Comparison of ENCODE assay signal across 7 mouse cellular contexts in genomic region chr2:104887882-104888566, GRCm38 (mm10). TPM values are rescaled to one million over a fixed set of nuclear protein-coding genes. Genes with fewer than 3 reads are reported as not detected.
A peak's percentile ranks its signal among the peaks of the same experiment; 100 is the strongest.
DNase-seq lines count a peak whose midpoint lies in the region; ATAC-seq and TF ChIP-seq lines count a peak whose summit lies in the region.

No protein-coding gene starts in this region.

- peak; percentile 12 for DNase-seq in Patski (ENCODE audit: low read depth, low spot score)
- peak; percentile 50 for DNase-seq in c-Kit-positive CD71-positive TER-119-positive erythroid progenitor cells, embryonic 14.5 days (ENCODE audit: low spot score)
- peak; percentile 91 for DNase-seq in forebrain, embryonic 14.5 days (ENCODE audit: low spot score)
- peak; percentile 91 for DNase-seq in hindbrain, embryonic 14.5 days (ENCODE audit: low spot score)
- peak; percentile 58 for DNase-seq in left cerebral cortex, adult 11 months (ENCODE audit: low spot score)
- peak; percentile 64 for DNase-seq in midbrain, embryonic 10.5 days (ENCODE audit: low spot score)

- 24% methylated on average over 10 of the region's 10 CpGs for WGBS in forebrain, embryonic 14.5 days
- 26% methylated on average over 10 of the region's 10 CpGs for WGBS in hindbrain, embryonic 14.5 days
- 31% methylated on average over 10 of the region's 10 CpGs for WGBS in midbrain, embryonic 10.5 days
- 11% methylated on average over 10 of the region's 10 CpGs for WGBS in small intestine, adult 2 months

- H3K27ac ChIP-seq in forebrain, embryonic 14.5 days (ENCODE audit: low read depth, low read length): no peak overlapping the region
- no peak overlapping the region for H3K27ac ChIP-seq in hindbrain, embryonic 14.5 days
- no peak overlapping the region for H3K27ac ChIP-seq in midbrain, embryonic 10.5 days (replicated peaks)
- H3K27ac ChIP-seq in small intestine, adult 2 months (ENCODE audit: insufficient read depth, low read depth, low read length): no peak overlapping the region

- CTCF ChIA-PET in Patski (lab: Charles Lee): interaction anchor here (0.7 to 2.5 kb wide), 9 partner anchors 12 to 350 kb away, joined by 3 to 11 read pairs (median 3); partner anchors contain the start of gene Ccdc73

- POLR2A ChIA-PET in Patski (lab: Charles Lee): no interaction called here

- peak; percentile 90 for TF ChIP-seq CTCF in Patski (IDR thresholded peaks at IDR 0.05)
- peak; percentile 72; the same call in 1 of the 2 replicates for TF ChIP-seq CTCF in small intestine, adult 2 months (IDR thresholded peaks at IDR 0.05; ENCODE audit: extremely low read depth, insufficient read length, insufficient replicate concordance, low read depth, low read length)

- TF ChIP-seq POLR2A in small intestine, adult 2 months (IDR thresholded peaks at IDR 0.05; ENCODE audit: low read depth, low read length): no peak

- in situ Hi-C loops in Patski (cut with MboI; ENCODE audit: low pct_unique_long_range_greater_than_20kb): no loop called here

- H3K4me2 ChIP-seq in forebrain, embryonic 14.5 days (ENCODE audit: low read length): no peak overlapping the region
- H3K4me2 ChIP-seq in hindbrain, embryonic 14.5 days (replicated peaks): no peak overlapping the region

- ATAC-seq in Patski: no peak
- ATAC-seq in forebrain, embryonic 14.5 days: peak; percentile 72
- ATAC-seq in hindbrain, embryonic 14.5 days (ENCODE audit: low FRiP score): peak; percentile 72; the same call in 1 of the 2 replicates

- no peaks in the 10 kb centered on the region for H3K36me3 ChIP-seq in forebrain, embryonic 14.5 days (ENCODE audit: control insufficient read depth, insufficient read depth, low read length)
- H3K36me3 ChIP-seq in hindbrain, embryonic 14.5 days (replicated peaks; ENCODE audit: control insufficient read depth, insufficient read depth): no peaks in the 10 kb centered on the region
- no peaks in the 10 kb centered on the region for H3K36me3 ChIP-seq in midbrain, embryonic 10.5 days
- H3K36me3 ChIP-seq in small intestine, adult 2 months (ENCODE audit: control insufficient read depth, insufficient read depth, low read length): no peaks in the 10 kb centered on the region

- H3K4me1 ChIP-seq in forebrain, embryonic 14.5 days (ENCODE audit: control insufficient read depth, insufficient read depth, low read length): no peaks in the 10 kb centered on the region
- no peaks in the 10 kb centered on the region for H3K4me1 ChIP-seq in hindbrain, embryonic 14.5 days (replicated peaks; ENCODE audit: control insufficient read depth, insufficient read depth, low read length)
- H3K4me1 ChIP-seq in midbrain, embryonic 10.5 days: no peaks in the 10 kb centered on the region
- no peaks in the 10 kb centered on the region for H3K4me1 ChIP-seq in small intestine, adult 2 months (ENCODE audit: control insufficient read depth, insufficient read depth, insufficient read length, low read length)

- H3K4me3 ChIP-seq in forebrain, embryonic 14.5 days (ENCODE audit: low read depth, low read length): no peak overlapping the region
- no peak overlapping the region for H3K4me3 ChIP-seq in hindbrain, embryonic 14.5 days (replicated peaks; ENCODE audit: low read length)
- no peak overlapping the region for H3K4me3 ChIP-seq in midbrain, embryonic 10.5 days
- no peak overlapping the region for H3K4me3 ChIP-seq in small intestine, adult 2 months (ENCODE audit: low read depth, low read length)

- no peaks in the 10 kb centered on the region for H3K9me3 ChIP-seq in forebrain, embryonic 14.5 days (replicated peaks; ENCODE audit: control insufficient read depth, low read length)
- H3K9me3 ChIP-seq in hindbrain, embryonic 14.5 days (ENCODE audit: control insufficient read depth, low read length): no peaks in the 10 kb centered on the region
- no peaks in the 10 kb centered on the region for H3K9me3 ChIP-seq in midbrain, embryonic 10.5 days (replicated peaks)

- no peak overlapping the region for H3K9ac ChIP-seq in forebrain, embryonic 14.5 days (ENCODE audit: low read length)
- no peak overlapping the region for H3K9ac ChIP-seq in hindbrain, embryonic 14.5 days

- no peaks in the 10 kb centered on the region for H3K27me3 ChIP-seq in Patski
- no peaks in the 10 kb centered on the region for H3K27me3 ChIP-seq in forebrain, embryonic 14.5 days (replicated peaks; ENCODE audit: control insufficient read depth, insufficient read depth, low read length)
- no peaks in the 10 kb centered on the region for H3K27me3 ChIP-seq in hindbrain, embryonic 14.5 days (ENCODE audit: control insufficient read depth, insufficient read depth, low read length)
- H3K27me3 ChIP-seq in midbrain, embryonic 10.5 days (ENCODE audit: low read depth, poor library complexity, severe bottlenecking): no peaks in the 10 kb centered on the region
- no peaks in the 10 kb centered on the region for H3K27me3 ChIP-seq in small intestine, adult 2 months (ENCODE audit: control insufficient read depth, insufficient read depth, low read length)

RNA-seq across cellular contexts. Expression of gene Ccdc73, which starts 20.4 kb away (rescaled TPM):
- 4.8 TPM for polyA plus RNA-seq in Patski (2021)
- 9.2 and 9.7 TPM in 2 replicates for polyA plus RNA-seq in forebrain, embryonic 14.5 days (2014; fragmentation: Nextera tagmentation; extraction: Ambion mirVana)
- 7.2 and 7.6 TPM in 2 replicates for polyA plus RNA-seq in hindbrain, embryonic 14.5 days (2014; fragmentation: Nextera tagmentation; extraction: Ambion mirVana)
- 4.4 and 5.2 TPM in 2 replicates for polyA plus RNA-seq in midbrain, embryonic 10.5 days (2016; fragmentation: Nextera tagmentation; extraction: Ambion mirVana)
- not detected in 2 replicates for polyA plus RNA-seq in small intestine, adult 2 months (2012; rRNA removed)

RNA-seq across cellular contexts. Expression of gene Prrg4, which starts 38.3 kb away (rescaled TPM):
- polyA plus RNA-seq in Patski (2021): 6.5 TPM
- polyA plus RNA-seq in forebrain, embryonic 14.5 days (2014; fragmentation: Nextera tagmentation; extraction: Ambion mirVana): 0.23 TPM in 2 replicates
- 0.53 and 0.94 TPM in 2 replicates for polyA plus RNA-seq in hindbrain, embryonic 14.5 days (2014; fragmentation: Nextera tagmentation; extraction: Ambion mirVana)
- polyA plus RNA-seq in midbrain, embryonic 10.5 days (2016; fragmentation: Nextera tagmentation; extraction: Ambion mirVana): 0.35 and 0.93 TPM in 2 replicates
- polyA plus RNA-seq in small intestine, adult 2 months (2012; rRNA removed): 0.33 and 0.42 TPM in 2 replicates

Comparison
In these comparisons a context has a peak if more than half of its experiments do, and no peak if none do; other contexts are left out.
1. DNase-seq: peak in every context shown above with its lines; median percentile 91 in forebrain, embryonic 14.5 days; 91 in hindbrain, embryonic 14.5 days; 64 in midbrain, embryonic 10.5 days; 58 in left cerebral cortex, adult 11 months; 50 in c-Kit-positive CD71-positive TER-119-positive erythroid progenitor cells, embryonic 14.5 days; 12 in Patski.